Mouse (Mus musculus): ENCODE data around the gene Pih1d1. TPM values are rescaled to one million over a fixed set of nuclear protein-coding genes. Genes with fewer than 3 reads are reported as not detected.
"Not testable (repeated sequence)": the region's sequence is repeated elsewhere in the genome, so short reads cannot be mapped to it uniquely, and the experiment has no call there.

The Pih1d1 gene
- total RNA-seq, 2 experiments from 2014 or later, result 51.4 to 132 TPM

DNA sequence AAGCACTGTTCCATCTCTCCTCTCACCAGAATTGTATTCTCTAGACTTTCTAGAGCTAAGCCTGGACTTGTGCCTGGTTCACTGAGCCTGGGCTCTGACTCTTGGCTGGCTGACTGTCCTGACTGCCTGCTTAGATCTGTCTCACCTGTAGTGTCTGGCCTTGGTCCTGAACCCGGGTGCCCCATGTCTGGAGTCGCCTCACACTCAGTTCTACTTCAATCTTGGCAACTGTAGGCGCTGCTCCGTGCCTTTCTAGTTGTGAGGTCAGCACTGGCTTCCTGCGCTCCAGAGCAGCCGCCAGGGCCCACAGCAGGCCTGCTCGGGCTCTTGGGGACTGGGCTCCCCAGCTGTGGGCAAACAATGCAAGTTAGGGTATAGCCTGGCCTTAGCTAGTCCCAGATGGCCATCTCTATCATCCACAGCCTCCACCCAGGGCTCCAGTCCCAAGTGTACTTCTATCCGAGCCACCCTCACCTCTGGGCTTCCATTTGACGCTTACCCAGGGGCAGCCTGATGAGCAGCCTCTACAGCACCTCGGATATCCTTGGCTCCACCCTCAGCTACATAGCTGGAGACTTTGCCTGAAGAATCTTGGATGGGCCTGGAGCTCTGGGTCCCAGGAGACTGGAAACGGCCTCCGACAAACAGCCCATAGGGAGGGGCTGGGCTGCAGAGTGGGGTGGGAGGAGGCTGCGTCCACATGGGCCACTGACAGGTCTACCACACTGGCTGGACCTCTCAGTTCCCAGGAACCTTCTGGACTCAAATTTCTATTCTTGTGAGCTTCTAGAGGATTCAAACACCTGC lies 9.5 kb upstream of the Pih1d1 start:
- no peak for ATAC-seq (ENCODE audit: poor library complexity, severe bottlenecking)

DNA sequence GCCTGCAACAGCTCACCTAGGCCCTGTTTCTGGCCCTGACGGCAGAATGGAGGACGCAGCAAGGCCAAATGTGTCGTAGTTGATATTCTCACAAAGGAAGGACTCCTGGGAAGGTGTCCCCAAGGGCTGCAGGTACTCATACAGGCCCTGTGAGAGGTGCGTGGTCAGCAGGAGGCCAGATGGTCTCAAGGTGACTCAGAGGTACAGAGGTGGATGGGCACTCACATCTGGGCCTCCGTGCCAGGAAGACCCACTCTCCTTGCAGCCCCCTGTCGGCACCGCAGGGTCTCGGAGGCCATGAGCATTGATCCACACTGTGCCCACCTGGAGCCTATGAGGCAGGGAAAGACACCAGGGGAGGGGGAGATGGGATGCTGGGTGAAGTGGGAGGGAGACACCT lies 8.6 kb upstream of the Pih1d1 start:
- no peak for ATAC-seq (ENCODE audit: poor library complexity, severe bottlenecking)

DNA sequence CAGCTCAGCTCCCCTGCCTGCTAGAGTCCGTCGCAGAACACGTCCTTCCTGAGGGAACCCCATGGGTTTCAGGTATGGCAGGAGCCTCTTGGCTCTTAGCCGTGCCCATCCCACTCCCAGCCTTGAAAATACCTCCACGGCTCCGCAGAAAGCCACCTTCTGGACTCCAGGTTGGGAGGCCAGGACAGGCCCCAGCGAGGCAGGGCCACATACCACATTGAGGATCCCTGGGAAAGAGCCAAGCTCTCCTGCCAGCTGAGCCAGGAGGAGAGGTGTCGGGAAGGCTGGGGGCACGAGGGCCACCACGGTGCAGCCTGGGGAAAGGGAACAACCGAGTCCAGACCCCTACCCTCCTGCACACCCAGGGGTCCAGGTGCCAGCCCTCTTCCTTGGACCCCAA lies 6.8 kb upstream of the Pih1d1 start:
- ATAC-seq (ENCODE audit: poor library complexity, severe bottlenecking), result no peak

DNA sequence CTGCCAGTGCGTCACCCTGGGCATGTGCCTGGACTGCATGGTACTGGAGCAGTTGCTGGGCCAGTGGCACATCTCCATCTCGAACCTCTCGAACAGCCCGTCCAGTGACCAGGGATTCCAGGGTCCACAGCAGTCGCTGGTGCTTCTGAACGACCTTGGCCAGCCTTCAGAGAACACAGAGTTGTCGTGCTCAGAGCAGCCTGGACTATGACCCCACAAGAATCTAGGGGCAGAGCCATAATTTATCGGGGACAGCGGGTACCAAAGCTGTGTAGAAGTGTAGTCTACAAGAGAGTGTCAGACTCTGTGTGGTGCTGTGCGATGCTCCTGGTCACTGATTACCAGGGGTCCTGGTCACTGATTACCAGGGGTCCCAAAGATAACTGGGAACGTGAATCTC lies 6.2 kb upstream of the Pih1d1 start:
- no peak for ATAC-seq (ENCODE audit: poor library complexity, severe bottlenecking)

DNA sequence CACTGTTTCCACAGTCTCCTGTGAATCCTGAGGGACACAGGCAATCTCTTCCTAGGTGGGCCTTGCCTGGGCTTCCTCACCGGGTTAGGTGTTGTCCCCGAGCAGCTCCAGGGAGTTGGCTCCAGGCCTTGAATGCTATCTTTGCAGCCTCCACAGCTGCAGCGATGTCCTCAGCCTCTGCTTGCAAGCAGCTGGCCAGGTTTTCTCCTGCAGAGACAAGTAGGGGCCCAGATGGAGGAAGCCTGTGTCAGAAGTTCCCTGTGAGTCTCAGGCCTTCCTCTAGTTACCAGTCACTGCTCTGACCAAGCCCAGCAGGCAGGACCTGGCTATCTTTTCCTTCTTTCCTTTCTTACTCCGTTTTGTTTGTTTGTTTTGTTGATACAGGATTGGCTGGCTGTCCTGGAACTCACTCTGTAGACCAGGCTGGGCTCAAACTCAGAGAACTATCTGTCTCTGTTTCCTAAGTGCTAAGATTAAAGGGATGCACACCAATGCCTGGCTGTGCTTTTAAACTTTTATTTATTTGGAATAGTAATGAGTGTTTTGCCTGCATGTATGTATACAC lies 5.5 kb upstream of the Pih1d1 start:
- no peak for ATAC-seq (ENCODE audit: poor library complexity, severe bottlenecking)

DNA sequence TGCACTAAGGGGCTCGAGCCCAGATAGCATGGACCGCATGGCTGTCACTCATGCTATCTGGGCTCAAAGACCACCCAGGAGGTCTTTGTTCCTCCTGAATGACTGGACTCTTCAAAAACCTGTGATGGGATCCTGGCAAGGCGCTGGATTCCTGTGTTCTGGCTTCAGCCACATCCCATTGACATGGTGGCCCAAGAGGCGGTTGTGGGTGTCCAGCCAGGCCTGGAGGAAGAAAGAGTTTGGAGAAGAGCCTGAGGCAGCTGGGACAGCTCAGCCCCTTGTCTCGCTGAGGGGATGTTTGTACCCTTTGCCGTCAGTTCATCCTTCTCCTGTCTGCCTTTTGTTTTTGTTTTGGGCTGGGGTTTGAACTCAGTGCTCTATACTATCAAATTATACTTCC lies 4.6 kb upstream of the Pih1d1 start:
- no peak for ATAC-seq (ENCODE audit: poor library complexity, severe bottlenecking)

DNA sequence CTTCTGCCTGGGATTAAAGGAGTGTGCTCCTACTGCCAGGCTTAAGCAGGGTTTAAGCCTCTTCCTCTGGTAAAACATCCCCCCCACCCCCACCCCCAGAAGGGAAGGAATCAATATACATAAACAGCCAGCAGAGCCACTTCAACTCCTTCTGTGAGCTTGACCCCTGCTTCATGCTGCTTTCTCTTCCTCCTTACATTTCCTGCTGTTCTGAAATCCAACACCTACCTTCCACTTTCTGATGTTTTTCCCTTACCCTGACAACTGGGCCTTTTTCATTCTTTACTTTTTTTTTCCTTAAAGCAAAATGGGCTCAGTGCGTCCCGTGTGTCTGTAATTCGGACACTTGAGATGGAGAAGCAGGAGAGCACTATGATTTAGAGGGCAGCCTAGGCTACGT lies 3.8 kb upstream of the Pih1d1 start:
- ATAC-seq (ENCODE audit: poor library complexity, severe bottlenecking), result no peak

DNA sequence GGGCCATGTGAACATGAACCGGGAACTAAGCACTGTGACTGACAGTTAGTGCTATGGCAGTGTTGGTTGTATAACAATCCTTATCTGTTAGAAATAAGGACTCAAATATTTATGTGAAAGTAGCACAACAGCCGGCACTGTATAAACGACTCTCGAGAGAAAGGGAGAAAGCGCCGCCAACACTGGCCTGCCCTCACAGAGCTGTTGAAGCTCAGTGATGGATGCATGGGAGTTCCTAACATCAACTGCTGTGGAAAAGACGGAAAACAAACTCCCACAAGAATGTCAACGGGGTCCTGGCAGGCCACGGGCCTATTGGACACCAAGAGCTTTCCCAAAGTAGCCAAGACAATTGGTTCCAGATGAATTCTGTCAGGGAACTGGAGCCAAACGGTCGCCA lies 2.8 kb upstream of the Pih1d1 start:
- no peak for ATAC-seq (ENCODE audit: poor library complexity, severe bottlenecking)

DNA sequence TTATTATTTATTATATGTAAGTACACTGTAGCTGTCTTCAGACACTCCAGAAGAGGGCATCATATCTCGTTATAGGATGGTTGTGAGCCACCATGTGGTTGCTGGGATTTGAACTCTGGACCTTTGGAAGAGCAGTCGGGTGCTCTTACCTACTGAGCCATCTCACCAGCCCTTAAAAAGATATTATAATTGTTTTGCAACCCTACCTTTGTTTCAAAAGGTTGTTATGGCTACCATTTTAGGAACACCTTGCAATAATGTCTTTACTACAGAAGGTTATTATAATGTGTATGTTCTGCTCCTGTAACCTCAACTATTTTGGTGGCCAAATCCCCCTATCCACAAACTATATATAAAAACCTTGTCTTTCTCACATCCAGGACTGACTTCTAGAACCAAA lies 1.1 kb upstream of the Pih1d1 start:
- not testable (repeated sequence) for ATAC-seq (ENCODE audit: poor library complexity, severe bottlenecking)

DNA sequence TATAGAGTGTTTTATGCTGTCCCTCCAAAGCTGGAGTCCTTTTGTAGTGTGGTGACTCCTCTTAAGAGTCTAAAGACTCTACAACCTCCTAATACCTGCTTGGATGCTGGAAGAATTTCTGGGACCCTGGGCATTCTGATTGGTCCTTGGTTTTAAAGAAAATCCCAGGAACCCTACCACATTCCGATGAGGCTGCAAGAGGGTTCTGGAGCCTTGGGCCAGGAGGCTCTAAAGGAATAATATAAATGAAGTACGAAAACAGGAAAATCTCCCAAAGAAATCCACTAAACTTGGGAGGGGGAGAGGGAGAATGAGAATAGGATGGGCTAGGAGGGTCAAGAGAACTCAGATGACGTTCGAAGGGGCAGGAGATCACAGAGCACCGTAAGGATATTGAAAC lies 517 bp upstream of the Pih1d1 start:
- no peak for ATAC-seq (ENCODE audit: poor library complexity, severe bottlenecking)

DNA sequence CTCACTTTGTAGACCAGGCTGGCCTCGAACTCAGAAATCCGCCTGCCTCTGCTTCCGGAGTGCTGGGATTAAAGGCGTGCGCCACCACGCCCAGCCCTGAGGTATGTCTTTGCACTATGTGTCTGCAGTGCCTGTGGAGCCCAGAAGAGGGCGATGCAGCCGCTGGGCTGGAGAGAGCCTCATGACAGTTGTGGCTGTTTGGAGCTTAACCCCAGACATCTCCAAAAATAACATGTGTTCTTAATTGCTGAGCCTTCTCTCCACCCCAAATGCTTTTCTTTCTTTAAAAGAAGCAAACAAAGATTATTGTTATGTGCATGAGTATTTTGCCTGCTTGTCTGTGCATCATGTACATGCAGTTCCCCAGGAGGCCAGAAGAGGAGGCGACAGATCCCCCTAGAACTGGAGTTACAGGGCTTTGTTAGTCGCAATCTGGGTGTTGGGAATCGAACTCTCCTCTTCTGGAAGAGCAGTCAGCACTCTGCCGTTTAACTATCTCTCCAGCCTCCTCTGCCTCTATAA lies 951 bp downstream of the Pih1d1 start:
- 0 out of 2 replicates have a peak, but pooled peaks have one; percentile 35 for ATAC-seq (ENCODE audit: poor library complexity, severe bottlenecking)

DNA sequence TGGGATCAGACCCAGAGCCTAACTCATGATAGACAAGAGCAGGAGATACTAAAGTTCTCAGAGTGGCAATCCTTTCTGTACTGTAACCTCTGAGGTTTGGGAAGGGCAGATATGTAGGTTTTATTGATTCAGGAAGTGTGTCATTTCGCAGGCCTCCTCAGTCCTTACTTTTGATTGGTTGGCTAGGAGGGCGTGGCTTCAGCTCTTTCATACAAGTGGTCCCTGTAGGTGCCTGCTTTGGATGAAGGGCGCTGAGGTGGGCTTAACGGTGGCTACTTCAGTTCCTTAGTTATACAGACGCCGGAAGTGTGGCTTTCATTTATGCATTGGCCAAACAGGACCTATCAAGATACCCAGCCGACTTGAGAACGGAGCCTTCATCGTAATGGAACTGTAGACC lies 1.5 kb downstream of the Pih1d1 start:
- ATAC-seq (ENCODE audit: poor library complexity, severe bottlenecking), result no peak

DNA sequence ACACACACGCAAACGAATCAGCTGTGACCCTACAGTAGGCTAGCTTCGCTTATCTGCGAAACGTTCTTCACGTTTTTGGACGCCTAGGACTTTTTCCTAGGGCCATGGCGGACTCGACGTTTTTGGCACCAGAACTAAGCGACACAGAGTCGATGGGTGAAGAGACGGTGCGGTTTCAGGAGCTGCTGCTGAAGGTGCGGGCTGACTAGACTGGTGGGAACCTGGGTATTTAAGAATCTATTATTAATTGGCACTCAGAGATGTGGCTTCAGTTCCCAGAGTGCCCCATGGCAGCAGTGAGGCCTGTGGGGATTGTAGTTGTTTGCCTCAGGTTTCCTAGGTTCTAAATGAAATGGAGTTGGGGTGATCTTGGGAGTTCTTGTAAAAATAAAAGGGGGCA lies 2.1 kb downstream of the Pih1d1 start:
- no peak for ATAC-seq (ENCODE audit: poor library complexity, severe bottlenecking)

DNA sequence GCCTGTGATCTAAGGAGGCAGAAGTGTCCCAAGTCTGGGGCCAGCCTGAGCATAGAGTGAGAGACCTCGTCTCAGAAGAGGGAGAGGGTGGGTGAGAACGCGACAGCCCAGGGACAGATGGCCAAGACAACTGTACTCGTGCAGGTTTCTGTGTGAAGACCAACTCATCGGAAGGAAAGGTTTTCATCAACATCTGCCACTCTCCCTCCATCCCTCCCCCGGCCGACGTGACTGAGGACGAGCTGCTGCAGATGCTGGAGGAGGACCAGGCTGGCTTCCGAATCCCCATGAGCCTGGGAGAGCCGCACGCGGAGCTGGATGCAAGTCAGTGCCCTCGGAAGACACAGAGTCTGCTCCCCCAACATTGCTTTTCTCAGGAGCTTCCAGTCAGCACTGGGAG lies 3.4 kb downstream of the Pih1d1 start:
- no peak for ATAC-seq (ENCODE audit: poor library complexity, severe bottlenecking)

DNA sequence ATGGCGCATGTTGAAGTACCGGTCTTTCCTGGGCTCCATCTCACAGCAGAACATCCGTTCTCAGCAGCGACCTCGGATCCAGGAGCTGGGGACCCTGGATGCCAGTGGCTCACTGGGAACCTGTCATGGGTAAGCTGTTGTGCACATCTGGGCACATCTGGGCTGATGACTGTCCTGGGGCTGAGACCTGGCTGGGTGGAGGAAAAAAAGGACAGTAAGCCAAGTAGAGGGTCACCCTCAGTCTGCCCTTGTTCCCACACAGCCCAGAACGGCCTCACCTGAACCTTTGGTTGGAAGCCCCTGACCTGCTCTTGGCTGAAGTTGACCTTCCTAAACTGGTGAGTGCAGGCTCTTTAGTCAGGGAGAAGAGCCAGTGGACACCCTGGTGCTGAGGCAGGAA lies 4.9 kb downstream of the Pih1d1 start:
- no peak for ATAC-seq (ENCODE audit: poor library complexity, severe bottlenecking)

DNA sequence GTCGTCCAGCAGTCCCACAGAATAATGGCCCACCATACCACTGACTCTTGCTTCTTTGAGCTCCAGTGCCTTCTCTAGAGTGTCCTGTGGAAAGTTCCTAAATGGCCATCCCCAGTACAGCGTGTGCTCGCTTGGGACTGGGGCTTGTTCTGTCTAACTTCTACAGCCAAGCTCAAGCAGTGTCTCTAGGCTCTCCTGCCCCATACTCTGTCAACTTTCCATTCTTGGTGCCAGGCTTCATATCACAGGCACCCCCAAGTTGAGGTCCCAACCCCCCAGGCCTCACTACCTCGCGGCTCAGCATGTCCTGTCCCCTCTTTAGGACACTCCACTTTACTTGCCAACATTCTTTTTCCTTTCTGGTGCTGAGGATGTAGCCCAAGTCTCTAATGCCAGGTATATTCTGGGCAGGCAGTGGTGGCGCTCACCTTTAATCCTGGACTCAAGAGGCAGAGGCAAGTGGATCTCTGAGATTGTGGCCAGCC lies 6.3 kb downstream of the Pih1d1 start:
- ATAC-seq (ENCODE audit: poor library complexity, severe bottlenecking), result no peak

DNA sequence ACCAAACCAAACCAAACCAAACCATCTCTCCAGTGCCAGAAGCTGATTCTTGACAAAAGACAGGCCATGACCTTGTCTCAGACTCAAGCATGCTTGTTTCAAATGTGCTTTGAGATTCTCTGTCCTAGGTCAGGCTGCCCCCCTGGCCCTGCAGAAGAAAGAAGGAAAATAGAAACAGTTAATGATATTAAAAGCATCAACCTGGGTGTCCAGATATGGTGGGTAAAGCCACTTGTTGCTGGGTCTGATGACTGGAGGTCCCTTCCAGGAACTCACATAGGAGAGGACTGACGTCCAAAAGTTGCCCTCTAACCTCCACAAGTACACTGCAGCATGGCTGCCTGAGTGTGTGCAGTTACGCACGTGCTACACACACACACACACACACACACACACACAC lies 6.8 kb downstream of the Pih1d1 start:
- ATAC-seq (ENCODE audit: poor library complexity, severe bottlenecking), result no peak

DNA sequence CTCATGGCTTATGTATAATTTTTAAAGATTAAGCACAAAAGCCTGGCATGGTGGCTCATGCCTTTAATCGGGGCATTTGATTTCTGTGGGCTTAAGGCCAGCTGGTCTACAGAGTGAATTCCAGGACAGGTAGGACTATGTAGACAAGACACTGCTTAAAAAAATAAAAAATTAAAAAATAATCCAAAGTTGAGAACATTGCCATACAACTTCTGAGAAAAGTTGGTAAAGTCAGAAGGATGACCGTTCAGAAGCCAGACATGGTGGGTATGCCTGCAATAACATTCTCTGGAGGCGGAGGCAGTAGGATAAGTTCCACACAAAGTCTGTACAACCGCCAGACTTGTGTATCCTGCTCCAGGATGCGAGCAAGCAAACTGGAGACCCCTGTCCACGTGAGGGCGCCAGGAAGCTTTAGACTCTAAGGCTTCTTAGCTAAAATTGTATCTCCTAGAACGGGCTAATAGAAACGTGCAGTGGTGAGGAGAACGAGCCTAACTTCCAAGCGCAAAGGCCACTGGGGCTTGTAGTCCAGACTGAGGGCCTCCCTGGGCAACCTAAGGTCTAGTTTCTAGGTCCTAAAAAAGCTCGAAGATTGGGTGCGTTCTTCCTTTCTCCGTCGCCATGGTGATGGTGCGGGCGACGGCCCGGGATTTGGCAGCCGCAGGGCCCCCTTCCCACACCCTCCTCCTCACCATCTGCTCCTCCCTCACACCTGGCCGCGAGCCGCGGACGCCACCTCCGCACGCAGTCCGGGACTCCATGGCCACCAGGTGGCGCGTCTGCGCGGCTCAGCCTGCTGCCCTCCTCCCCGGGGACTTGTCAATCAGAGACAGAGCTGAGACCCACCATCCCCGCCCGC lies 7.7 kb downstream of the Pih1d1 start:
- peak; percentile 95 for ATAC-seq (ENCODE audit: poor library complexity, severe bottlenecking)

DNA sequence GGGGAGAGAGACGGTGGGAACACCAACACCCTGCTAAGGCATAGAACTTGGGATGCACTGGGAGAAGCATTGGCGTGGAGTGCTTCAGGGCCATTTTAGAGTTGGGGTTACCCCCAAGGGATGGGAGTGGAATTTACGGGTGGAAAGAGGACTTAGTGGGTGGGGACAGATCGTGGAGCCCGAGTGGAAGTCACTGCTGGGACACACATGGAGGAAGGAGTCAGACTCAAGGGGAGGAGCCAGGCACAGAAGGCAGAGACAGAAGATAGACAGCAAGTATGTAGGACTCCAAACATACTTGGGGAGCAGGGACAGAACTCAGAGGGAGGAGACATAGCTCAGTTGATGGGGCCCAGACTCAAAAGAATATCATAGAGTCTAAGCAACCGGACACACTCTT lies 8.4 kb downstream of the Pih1d1 start:
- no peak for ATAC-seq (ENCODE audit: poor library complexity, severe bottlenecking)

DNA sequence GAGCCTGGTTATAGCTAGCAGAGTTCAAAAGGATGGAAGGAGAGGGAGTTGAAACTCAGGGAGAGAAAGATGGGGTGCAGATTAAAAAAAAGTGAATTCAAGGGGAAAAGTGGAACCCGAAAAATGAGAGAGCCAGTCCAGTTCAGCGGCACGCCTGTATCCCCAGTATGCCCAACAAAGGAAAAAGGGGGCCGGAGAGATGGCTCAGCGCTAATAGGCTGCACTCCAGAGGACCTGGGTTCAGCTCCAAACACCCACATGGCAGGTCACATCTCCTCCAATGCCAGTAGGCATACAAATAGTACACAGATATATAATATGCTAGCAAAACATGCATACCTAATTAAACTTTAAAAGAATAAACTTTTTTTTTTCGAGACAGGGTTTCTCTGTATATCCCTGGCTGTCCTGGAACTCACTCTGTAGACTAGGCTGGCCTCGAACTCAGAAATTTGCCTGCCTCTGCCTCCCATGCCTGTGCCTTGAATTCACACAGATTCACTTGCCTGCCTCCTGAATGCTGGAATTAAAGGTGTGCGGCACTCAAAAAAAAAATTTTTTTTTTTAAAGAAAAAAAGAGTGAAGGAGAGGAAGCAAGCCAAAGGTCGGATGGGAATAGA lies 9.0 kb downstream of the Pih1d1 start:
- no peak for ATAC-seq (ENCODE audit: poor library complexity, severe bottlenecking)
